In genomic region chr3:109366411-109366851, GRCm38 (mm10) we compare ENCODE assay signal across 9 mouse cellular contexts. TPM values are rescaled to one million over a fixed set of nuclear protein-coding genes. Genes with fewer than 3 reads are reported as not detected.
DNase-seq lines count a peak whose midpoint lies in the region; ATAC-seq and TF ChIP-seq lines count a peak whose summit lies in the region.
"Had no signal": no experiment of that assay in that cellular context is flagged by ENCODE, and none has a peak within 500 bp of the region (broad histone marks: within the 10 kb centered on the region; RNA-seq: fewer than 3 reads in every experiment).

No protein-coding gene starts in this region.

- TF ChIP-seq POLR2A in kidney, adult 2 months (IDR thresholded peaks at IDR 0.05; ENCODE audit: low read depth, low read length): no peak

- no peaks in the 10 kb centered on the region for H3K9me3 ChIP-seq in midbrain, embryonic 13.5 days
- H3K9me3 ChIP-seq: megakaryocyte, embryonic 14.5 days had no signal

- WGBS in kidney, adult 2 months: 56% methylated on average over 7 of the region's 7 CpGs
- 52% methylated on average over 7 of the region's 7 CpGs for WGBS in midbrain, embryonic 13.5 days

- H3K36me3 ChIP-seq in kidney, adult 2 months (ENCODE audit: control insufficient read depth, insufficient read depth, low read length): no peaks in the 10 kb centered on the region
- no peaks in the 10 kb centered on the region for H3K36me3 ChIP-seq in midbrain, embryonic 13.5 days

- DNase-seq in kidney, adult 2 months: peak; percentile 14
- DNase-seq in kidney, adult 8-10 months: no peak
- DNase-seq in thymus, postnatal 4 days: peak; percentile 33
- no peak for DNase-seq in thymus, postnatal 14 days
- peak; percentile 45 for DNase-seq in gastrocnemius, postnatal 10 days
- DNase-seq in right cerebral cortex, postnatal 25 days: no peak

- no peaks in the 10 kb centered on the region for H3K4me1 ChIP-seq in kidney, adult 2 months (ENCODE audit: control insufficient read depth, insufficient read depth, low read length)
- H3K4me1 ChIP-seq in midbrain, embryonic 13.5 days (replicated peaks): peaks cover 17% of the 10 kb centered on the region

- H3K4me2 ChIP-seq in midbrain, embryonic 13.5 days (replicated peaks): no peak overlapping the region

- TF ChIP-seq CTCF in kidney, adult 2 months (conservative IDR thresholded peaks at IDR 0.05; ENCODE audit: insufficient read depth, insufficient read length, low read depth, low read length): no peak

- peak; percentile 79 for ATAC-seq in midbrain, embryonic 13.5 days
- no peak for ATAC-seq in activated CD4-positive, CD25-positive, alpha-beta regulatory T cell, adult 4 months

- no peak overlapping the region for H3K4me3 ChIP-seq in kidney, adult 2 months (ENCODE audit: insufficient read depth, low read depth, low read length)
- no peak overlapping the region for H3K4me3 ChIP-seq in midbrain, embryonic 13.5 days (replicated peaks)

- H3K9ac ChIP-seq in midbrain, embryonic 13.5 days (replicated peaks): no peak overlapping the region

- no peaks in the 10 kb centered on the region for H3K27me3 ChIP-seq in kidney, adult 2 months (replicated peaks; ENCODE audit: control insufficient read depth, insufficient read depth, low read length)
- H3K27me3 ChIP-seq in midbrain, embryonic 13.5 days: no peaks in the 10 kb centered on the region
- H3K27me3 ChIP-seq: megakaryocyte, embryonic 14.5 days had no signal

- H3K27ac ChIP-seq in kidney, adult 2 months (ENCODE audit: insufficient read depth, low read depth, low read length): no peak overlapping the region
- H3K27ac ChIP-seq in midbrain, embryonic 13.5 days: peak overlapping the region; percentile 10; the same call in 1 of the 2 replicates

RNA-seq across cellular contexts. Expression of gene Vav3, which starts 26.0 kb away (rescaled TPM):
- 5.4 and 6.8 TPM in 2 replicates for polyA plus RNA-seq in kidney, adult 2 months (2012; rRNA removed)
- 1 to 10 TPM; 6.0 to 7.3 TPM for total RNA-seq in gastrocnemius, postnatal 10 days (2021)
- 32.6 TPM in 2 replicates for polyA plus RNA-seq in midbrain, embryonic 13.5 days (2015; fragmentation: Nextera tagmentation; extraction: Ambion mirVana)
- polyA plus RNA-seq in activated CD4-positive, CD25-positive, alpha-beta regulatory T cell, adult 4 months (2017; shearing (Covaris generic)): 10 to 100 TPM in 1 of 2 experiments, 1 to 10 TPM in 1; 8.7 to 12.2 TPM

Comparison
In these comparisons a context has a peak if more than half of its experiments do, and no peak if none do; other contexts are left out.
1. DNase-seq: peak in kidney, adult 2 months (single experiment), thymus, postnatal 4 days (single experiment) and gastrocnemius, postnatal 10 days (single experiment); none in kidney, adult 8-10 months (0 of 2), thymus, postnatal 14 days (single experiment) and right cerebral cortex, postnatal 25 days (single experiment).